Mouse (Mus musculus): ENCODE results near the gene Hace1. TPM values are rescaled to one million over a fixed set of nuclear protein-coding genes. Genes with fewer than 3 reads are reported as not detected.

Hace1 gene
- polyA plus RNA-seq, 1 experiment, result not detected

DNA sequence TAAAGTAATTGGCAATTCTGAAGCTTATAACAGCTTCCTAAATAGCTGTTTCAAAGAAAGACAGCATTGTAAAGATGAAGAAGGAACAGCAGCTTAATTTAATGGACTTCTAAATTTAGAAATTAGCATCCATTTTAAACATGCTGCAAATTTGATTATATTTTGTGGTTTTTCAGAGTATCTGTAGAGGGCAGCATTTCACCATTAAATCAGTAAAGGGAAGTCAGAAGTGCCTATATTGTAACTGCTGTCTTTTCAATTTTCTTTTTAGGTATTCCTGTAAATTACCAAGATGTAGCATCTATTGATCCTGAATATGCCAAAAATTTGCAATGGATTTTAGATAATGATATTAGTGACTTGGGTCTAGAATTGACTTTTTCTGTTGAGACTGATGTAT lies 99.2 kb downstream of the Hace1 start:
- no peak for TF ChIP-seq POLR2A (IDR thresholded peaks at IDR 0.05; ENCODE audit: insufficient read depth, low read depth, low read length)
- TF ChIP-seq CTCF (IDR thresholded peaks at IDR 0.05; ENCODE audit: insufficient read depth, low read depth, low read length), result no peak
- H3K4me1 ChIP-seq (ENCODE audit: control insufficient read depth, insufficient read depth, low read length), result no peaks in the 10 kb centered on the region
- H3K27ac ChIP-seq (ENCODE audit: insufficient read depth, low read depth, low read length), result no peak overlapping the region
- H3K4me3 ChIP-seq (ENCODE audit: insufficient read depth, low read depth, low read length), result no peak overlapping the region

DNA sequence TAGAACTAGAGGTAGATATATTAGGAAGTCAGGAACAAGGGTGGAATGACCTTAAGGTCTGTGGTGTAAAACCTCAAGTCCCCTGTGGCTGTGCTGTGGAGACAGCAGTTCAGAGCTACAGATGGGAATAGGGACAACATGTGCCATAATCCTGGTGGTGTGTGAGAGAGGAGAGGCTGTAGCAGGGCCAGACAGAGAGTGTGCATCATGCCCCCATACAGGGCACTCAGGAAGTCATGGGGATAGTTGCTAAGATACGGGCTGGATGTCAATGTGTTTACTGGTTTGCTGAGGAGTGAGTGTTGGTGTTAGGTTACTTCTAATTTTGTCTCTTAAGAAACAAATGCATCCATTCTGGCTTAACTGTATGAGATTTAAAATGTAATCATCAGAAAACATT lies 108.6 kb downstream of the Hace1 start:
- H3K27ac ChIP-seq (ENCODE audit: insufficient read depth, low read depth, low read length), result no peak overlapping the region
- TF ChIP-seq POLR2A (IDR thresholded peaks at IDR 0.05; ENCODE audit: insufficient read depth, low read depth, low read length) (no peak), CTCF (IDR thresholded peaks at IDR 0.05; ENCODE audit: insufficient read depth, low read depth, low read length) (no peak)
- WGBS, result 92% methylated on average over 1 of the region's 1 CpGs
- no peak overlapping the region for H3K4me3 ChIP-seq (ENCODE audit: insufficient read depth, low read depth, low read length)
- no peaks in the 10 kb centered on the region for H3K4me1 ChIP-seq (ENCODE audit: control insufficient read depth, insufficient read depth, low read length)

DNA sequence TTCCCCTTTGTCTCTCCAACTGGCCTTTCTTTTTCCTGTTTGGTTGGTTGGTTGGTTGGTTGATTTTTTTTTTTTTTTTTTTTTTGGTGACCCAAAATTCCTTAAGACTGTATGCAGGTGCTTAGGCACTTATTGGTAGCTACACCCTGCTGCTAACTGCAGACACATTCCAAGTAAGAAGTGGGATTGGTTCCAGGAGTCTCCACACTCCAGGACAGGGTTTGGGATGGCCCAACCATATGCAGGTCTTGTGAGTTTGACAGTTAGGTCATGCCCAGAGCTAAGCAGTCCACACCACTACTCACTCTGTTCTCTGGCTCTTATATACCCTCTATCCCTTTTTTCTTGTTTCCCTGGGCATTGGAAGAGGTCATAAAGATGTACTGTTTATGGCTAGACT lies 117.3 kb downstream of the Hace1 start:
- TF ChIP-seq POLR2A (IDR thresholded peaks at IDR 0.05; ENCODE audit: insufficient read depth, low read depth, low read length), result no peak
- TF ChIP-seq CTCF (IDR thresholded peaks at IDR 0.05; ENCODE audit: insufficient read depth, low read depth, low read length), result no peak
- no peak overlapping the region for H3K27ac ChIP-seq (ENCODE audit: insufficient read depth, low read depth, low read length)
- H3K4me3 ChIP-seq (ENCODE audit: insufficient read depth, low read depth, low read length), result no peak overlapping the region
- H3K4me1 ChIP-seq (ENCODE audit: control insufficient read depth, insufficient read depth, low read length), result no peaks in the 10 kb centered on the region

DNA sequence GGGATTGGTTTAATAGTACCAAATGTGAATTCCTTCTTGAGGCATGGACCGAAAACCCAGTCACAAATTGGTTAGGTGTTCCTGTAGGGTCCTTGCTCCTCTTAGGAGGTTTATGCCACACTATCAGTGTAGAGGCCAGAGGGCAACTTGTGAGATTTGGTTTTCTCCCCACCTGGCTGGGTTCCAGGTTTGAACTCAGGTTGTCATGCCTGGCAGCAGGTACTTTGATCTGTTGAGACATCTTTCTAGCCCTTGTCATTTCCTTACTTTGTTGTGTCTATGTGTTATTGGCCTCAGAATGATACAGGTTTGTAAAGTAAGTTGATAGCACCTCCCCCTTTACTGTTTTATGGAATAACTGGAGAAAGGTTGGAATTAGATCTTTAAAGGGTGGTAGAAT lies 117.9 kb downstream of the Hace1 start:
- no peak for TF ChIP-seq CTCF (IDR thresholded peaks at IDR 0.05; ENCODE audit: insufficient read depth, low read depth, low read length)
- TF ChIP-seq POLR2A (IDR thresholded peaks at IDR 0.05; ENCODE audit: insufficient read depth, low read depth, low read length), result no peak
- Histone ChIP-seq H3K4me1 (ENCODE audit: control insufficient read depth, insufficient read depth, low read length) (no peaks in the 10 kb centered on the region), H3K27ac (ENCODE audit: insufficient read depth, low read depth, low read length) (no peak overlapping the region), H3K4me3 (ENCODE audit: insufficient read depth, low read depth, low read length) (no peak overlapping the region)
- WGBS, result 93% methylated on average over 1 of the region's 1 CpGs

DNA sequence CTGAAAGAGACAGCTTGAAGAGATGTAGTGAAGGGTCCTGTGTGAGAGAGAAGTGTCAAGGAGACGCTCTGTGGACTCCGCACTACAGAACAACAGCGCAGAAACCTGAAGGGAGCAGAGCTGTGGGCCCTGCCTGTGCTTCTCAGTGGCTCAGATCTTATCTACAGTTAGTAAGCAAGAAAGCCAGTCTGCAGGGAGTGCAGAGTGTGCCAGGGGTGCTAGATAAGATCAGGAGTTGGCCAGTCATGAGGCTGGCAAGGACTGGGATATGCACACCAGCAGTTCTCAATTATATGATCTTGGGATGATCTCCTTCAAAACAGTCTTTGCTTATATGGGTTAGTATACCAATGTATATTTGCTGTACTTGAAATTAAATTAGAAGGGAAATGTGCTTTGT lies 121.3 kb downstream of the Hace1 start:
- Histone ChIP-seq H3K4me3 (ENCODE audit: insufficient read depth, low read depth, low read length) (no peak overlapping the region), H3K4me1 (ENCODE audit: control insufficient read depth, insufficient read depth, low read length) (no peaks in the 10 kb centered on the region), H3K27ac (ENCODE audit: insufficient read depth, low read depth, low read length) (no peak overlapping the region)
- 95% methylated on average over 3 of the region's 3 CpGs for WGBS
- TF ChIP-seq POLR2A (IDR thresholded peaks at IDR 0.05; ENCODE audit: insufficient read depth, low read depth, low read length), result no peak

DNA sequence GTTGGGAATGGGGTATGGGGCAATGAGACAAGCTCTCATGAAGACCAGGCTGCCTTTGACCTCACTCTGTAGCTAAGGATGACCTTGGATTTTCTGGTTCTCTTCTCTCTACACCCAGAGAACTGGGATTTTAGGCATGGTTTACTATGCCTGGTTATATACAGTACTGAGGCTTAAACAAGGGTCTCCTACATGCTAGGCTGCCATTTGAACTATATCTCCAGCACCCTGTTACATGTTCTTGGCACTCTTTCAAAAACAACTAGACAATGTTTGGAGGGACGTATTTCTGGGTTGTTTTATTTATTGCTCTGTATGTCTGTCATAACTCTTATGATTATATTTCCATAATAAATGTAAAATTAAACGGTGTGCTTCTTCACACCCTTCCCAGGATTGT lies 129.2 kb downstream of the Hace1 start:
- H3K4me1 ChIP-seq (ENCODE audit: control insufficient read depth, insufficient read depth, low read length), result no peaks in the 10 kb centered on the region
- TF ChIP-seq POLR2A (IDR thresholded peaks at IDR 0.05; ENCODE audit: insufficient read depth, low read depth, low read length), result no peak
- TF ChIP-seq CTCF (IDR thresholded peaks at IDR 0.05; ENCODE audit: insufficient read depth, low read depth, low read length), result no peak
- no peak overlapping the region for H3K4me3 ChIP-seq (ENCODE audit: insufficient read depth, low read depth, low read length)
- WGBS, result 85% methylated on average over 2 of the region's 2 CpGs
- H3K27ac ChIP-seq (ENCODE audit: insufficient read depth, low read depth, low read length), result no peak overlapping the region

DNA sequence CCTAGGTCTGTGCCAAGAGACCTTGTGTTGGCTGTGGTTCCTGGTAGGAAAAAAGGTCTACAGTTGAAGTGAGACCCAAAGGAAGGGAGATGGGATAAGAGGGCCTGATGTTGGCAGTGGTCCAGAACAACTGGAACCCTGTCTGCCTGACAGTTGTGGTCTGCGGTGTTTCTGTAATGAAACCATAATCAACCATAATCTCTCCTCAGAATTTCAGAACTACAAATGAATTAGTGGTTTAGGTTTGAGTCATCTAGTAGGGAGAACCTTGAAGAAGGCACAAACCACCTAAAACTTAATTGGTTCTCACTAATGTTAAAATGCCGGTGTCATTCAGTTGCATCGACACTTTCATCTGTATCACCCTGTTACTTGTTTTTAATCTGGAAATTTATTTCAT lies 133.2 kb downstream of the Hace1 start:
- H3K27ac ChIP-seq (ENCODE audit: insufficient read depth, low read depth, low read length), result no peak overlapping the region

DNA sequence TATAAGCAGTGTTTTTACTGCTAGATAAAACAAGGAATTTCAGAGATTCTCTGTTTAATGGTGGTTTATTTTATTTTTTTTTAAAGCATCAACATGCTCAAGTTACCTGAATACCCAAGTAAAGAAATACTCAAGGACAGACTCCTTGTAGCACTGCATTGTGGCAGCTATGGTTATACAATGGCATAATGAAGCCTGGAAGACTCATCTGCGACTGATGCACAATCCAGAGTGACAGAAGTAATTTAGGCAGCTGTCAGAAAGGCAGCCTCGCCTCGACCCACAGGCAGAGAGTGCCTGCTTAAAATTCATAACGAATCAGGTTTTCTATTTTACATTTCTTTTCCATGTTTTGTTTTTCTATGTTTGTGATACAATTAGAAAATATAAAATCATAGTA lies 133.7 kb downstream of the Hace1 start:
- 61% methylated on average over 4 of the region's 4 CpGs for WGBS
- no peak overlapping the region for H3K4me3 ChIP-seq (ENCODE audit: insufficient read depth, low read depth, low read length)
- H3K4me1 ChIP-seq (ENCODE audit: control insufficient read depth, insufficient read depth, low read length), result no peaks in the 10 kb centered on the region
- no peak for TF ChIP-seq CTCF (IDR thresholded peaks at IDR 0.05; ENCODE audit: insufficient read depth, low read depth, low read length)
- TF ChIP-seq POLR2A (IDR thresholded peaks at IDR 0.05; ENCODE audit: insufficient read depth, low read depth, low read length), result no peak
- H3K27ac ChIP-seq (ENCODE audit: insufficient read depth, low read depth, low read length), result no peak overlapping the region

More for the DNA sequence above, 133.2 kb downstream of the Hace1 start:
- TF ChIP-seq CTCF (IDR thresholded peaks at IDR 0.05; ENCODE audit: insufficient read depth, low read depth, low read length) (no peak), POLR2A (IDR thresholded peaks at IDR 0.05; ENCODE audit: insufficient read depth, low read depth, low read length) (no peak)
- Histone ChIP-seq H3K4me1 (ENCODE audit: control insufficient read depth, insufficient read depth, low read length) (no peaks in the 10 kb centered on the region), H3K4me3 (ENCODE audit: insufficient read depth, low read depth, low read length) (no peak overlapping the region)
- 80% methylated on average over 3 of the region's 3 CpGs for WGBS

Other genes with a start within 250 kb of the Hace1 start
- not detected in 2 replicates for gene Bves, start 242.1 kb upstream of the Hace1 start, polyA plus RNA-seq (2012; ENCODE audit: insufficient read depth, insufficient read length, low replicate concordance, missing spikeins)
- not detected in 2 replicates for gene Lin28b, start 91.4 kb upstream of the Hace1 start, polyA plus RNA-seq (2012; ENCODE audit: insufficient read depth, insufficient read length, low replicate concordance, missing spikeins)